Mouse (Mus musculus): ENCODE data around the gene Lzic.

The Lzic gene

GRCm38 (mm10) chr4:149484566-149484965 is 463 bp upstream of the Lzic start:
- DNase-seq: no peak

- DNase-seq: peak in 1 of 2 experiments; percentile 32
Measured at GRCm38 (mm10) chr4:149485825-149486206, 787 bp downstream of the Lzic start.

DNA sequence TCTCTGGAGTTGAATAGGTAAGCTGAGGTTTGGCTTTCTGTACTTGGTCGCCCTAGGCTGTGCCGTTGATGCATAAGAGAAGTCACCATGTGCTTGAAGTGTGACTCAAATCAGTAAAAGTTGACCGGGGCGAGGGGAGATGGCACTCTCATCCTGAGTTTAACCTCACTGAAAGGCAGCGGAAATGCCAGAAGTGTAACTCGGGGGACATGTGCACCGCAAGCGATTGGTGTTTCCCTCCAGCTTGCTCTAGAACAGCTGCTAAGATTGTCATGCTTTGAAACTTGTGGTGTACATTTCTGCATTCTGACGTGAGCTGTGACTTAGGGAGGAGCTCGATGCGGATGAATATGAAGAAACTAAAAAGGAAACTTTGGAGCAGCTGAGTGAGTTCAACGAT is 2.7 kb downstream of the Lzic start:
- DNase-seq: no peak

DNA sequence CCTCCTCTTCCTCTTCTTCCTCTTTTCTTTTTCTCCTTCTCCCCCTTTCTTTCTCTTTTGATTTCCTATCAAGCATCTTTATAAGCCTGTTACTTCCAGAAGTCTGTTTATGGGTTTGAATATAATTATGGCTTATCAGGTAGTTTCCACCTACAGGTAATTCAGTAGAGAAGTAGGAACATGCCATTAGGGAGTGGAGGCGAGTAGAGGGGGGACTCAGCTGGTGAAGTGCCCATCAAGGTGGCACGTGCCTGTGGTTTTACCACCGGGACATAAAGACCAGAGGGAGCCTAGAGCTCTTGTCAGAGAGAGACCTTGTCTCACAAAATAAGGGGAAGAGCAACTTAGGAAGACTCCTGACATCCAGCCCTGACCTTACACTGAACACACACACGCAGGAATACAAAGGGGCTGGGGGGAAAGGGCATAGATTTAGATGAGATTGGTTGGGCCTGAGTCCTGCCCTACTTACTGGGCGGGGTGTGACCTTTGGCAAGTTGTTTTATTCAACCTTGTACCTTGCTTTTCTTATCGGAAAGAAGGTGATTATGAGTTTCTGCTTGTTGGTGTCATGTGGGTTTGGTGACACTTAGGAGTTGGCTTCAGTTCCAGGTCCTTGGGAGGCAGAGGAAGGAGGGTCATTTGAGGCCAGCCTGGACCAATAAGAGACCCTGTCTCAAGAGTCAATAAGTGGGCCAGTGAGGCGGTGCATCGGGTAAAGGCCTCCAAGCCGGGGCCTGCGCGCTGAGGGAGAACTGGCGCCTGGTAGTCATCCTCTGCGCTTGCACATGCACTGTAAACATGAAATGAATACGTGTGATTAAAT is 4.6 kb downstream of the Lzic start:
- no peak for DNase-seq

DNA sequence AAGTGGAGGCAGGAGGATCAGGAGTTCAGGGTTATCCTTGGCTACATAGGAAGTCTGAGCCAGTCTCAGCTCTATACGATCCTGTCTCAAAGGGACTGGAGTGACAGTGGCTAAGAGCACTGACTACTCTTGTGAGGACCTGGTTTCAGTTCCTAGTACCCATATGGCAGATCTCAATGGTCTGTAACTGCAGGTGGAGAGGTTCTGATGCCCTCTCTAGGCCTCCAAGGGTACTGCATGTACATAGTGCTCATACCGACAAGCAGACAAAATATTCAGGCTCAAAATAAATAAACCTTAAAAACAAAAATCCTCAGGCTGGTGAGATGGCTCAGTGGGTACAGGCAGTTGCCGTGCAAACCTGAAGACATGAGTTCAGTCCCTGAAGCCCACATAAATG is 6.1 kb downstream of the Lzic start:
- DNase-seq: no peak

GRCm38 (mm10) chr4:149496612-149497011 is 11.6 kb downstream of the Lzic start:
- no peak for DNase-seq

DNA sequence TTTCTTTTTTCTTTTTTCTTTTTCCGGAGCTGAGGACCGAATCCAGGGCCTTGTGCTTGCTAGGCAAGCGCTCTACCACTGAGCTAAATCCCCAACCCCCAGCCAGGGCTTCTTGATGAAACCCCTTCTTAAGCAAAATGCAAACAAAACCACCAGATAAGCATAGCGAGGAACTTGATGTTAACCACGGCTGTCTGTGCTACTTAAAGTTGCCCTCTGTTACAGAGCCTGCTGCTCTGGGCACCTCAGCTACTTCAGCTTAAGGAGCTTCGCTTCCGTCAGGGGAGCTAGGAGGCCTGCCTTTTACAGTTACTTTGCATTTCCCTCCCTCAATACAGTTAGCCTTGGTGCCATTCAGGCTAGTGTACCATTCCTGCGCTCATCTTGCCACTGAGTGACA is 13.9 kb downstream of the Lzic start:
- DNase-seq: no peak

DNA sequence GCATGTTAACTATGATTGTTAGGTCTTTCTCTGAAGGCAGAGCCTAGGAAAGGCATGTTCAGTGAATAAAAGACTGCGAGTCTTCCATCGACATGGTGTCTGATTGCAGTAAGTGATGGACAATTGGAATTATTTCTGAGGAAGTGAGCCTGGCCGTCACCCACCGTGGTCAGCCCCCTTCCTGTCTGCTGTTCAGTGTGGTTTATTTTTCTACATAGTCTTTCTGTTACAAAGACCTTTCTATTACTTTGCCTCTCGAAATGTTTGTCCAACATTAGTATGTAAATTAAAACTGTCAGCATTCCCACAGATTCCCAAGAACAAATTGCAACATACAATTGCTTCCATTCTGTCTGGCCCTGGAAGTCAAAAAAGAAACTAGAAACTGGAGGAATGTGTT is 14.8 kb downstream of the Lzic start:
- DNase-seq: no peak

DNA sequence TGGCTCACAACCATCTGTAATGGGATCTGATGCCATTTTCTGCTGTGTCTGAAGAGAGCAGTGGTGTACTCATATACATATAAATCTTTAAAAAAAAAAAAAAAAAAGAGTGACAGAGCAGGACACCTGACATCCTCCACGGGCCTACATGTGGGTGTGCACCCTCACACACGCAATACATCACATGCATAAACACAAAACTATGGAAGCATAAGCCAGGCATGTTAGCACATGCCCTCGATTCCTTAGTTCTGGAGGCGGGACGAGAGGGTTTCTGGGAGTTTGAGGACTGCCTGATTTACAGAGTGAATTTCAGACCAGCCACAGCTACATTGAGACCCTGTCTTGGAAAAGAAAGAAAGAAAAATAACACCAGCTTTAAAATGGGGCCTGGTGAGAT is 19.3 kb downstream of the Lzic start:
- no peak for DNase-seq

- DNase-seq: no peak
Measured at GRCm38 (mm10) chr4:149504858-149505257, 19.8 kb downstream of the Lzic start.

- DNase-seq: no peak
Measured at GRCm38 (mm10) chr4:149505261-149505967, 20.4 kb downstream of the Lzic start.

GRCm38 (mm10) chr4:149506904-149507303 is 21.9 kb downstream of the Lzic start:
- DNase-seq: no peak

DNA sequence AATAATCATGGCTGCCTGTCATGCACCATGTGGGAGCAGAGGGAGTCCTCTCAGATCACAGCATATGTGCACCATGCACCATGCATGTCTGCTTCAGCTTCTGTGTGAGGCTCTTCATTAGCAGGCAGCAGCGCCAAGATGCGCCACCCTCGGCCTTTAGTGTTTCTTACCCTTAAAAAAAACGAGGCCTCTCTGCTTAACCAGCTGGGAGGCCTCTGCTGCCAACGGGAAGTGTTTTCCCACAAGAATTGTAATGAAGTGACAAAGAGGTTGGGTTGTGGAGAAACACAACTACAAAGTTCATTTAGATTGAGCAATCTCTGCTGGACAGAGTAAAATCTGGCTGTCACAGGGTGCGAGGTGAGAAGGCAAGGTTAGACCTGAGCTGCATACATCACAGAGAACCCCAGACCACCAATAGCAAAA is 26.2 kb downstream of the Lzic start:
- no peak for DNase-seq

DNA sequence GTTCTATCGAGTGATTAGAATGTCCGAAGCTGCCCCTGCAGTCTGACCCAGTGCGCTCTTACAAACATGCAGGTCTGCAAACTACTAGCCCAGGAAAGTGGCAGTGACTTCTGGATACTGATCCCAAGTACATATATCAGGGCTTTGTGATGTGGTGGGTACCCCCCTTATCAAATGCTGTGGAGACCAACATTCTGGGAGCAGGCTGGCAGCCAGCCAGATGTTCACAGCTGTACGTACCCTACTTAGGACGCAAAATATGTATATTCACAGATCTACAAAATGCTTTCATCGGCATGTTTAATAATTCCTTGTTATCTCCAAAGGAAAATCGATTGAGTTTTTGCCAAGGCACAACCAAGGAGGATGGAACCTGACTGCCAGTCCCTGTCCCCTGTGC is 27.0 kb downstream of the Lzic start:
- no peak for DNase-seq

DNA sequence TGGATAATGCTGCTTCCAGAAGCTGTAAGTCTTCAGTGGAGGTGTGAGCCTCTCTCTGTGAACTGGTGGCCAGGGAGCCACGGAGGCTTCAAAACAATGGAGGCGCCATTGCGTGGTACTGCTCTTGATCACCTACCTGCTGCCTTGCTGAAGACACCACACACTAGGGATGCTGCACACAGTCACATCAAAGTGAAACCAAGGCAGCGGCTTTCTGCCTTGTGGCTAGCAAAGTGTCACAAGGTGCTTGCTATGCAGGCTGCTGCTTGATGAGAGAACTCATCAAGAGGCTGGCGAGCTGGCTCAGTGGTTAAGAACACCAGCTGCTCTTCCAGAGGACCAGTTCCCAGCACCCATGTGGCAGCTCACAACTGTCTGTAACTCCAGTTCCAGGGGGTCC is 30.7 kb downstream of the Lzic start:
- peak in 1 of 2 experiments; percentile 16 for DNase-seq

GRCm38 (mm10) chr4:149517868-149518340 is 32.9 kb downstream of the Lzic start, which contains the start of gene Ctnnbip1:
TSS of gene Ctnnbip1 (plus strand) at chr4:149518236.
- peak; percentile 94 to 95 for DNase-seq

DNA sequence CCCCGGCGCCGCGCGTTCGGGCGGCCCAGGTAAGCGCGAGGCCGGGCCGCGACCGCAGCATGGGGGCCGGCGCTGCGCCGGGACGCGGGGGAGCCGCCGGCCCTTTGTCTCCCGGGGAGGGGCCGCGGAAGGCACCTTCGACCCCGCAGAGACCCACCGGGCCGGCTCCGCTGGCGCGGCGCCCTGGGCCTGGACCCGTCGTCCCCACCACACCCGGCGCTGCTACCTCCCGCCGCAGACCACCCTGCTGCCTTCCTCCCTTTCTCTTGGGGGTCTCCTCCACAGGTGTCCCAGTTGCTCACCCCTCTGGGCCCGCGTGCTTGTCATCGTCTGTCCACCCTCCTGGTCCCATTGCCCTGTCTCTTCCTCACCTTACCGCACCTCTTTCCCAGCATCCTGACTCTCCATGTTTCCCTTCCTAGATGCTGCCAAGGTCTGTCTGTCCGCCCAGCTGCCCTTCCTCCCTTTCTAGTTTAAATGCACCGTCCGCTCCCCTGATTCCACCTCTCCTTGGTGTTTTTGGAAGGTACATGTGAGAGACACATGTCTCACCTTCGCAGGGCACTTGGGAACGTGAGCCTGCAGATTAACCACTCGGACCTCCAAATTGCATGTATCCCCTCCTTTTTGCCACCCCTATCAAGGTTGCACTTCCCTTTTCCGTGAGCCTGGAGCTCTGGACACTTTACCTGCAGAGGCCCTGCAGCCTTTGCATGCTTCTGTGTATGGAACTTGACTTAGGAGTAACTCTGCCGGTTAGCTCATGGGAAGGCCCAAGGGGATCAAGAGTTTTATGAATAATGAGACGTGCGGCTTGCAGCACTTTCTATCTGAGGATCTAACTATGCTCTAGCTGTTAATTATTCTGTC is 33.6 kb downstream of the Lzic start:
- DNase-seq: no peak

GRCm38 (mm10) chr4:149521258-149521657 is 36.2 kb downstream of the Lzic start:
- no peak for DNase-seq

DNA sequence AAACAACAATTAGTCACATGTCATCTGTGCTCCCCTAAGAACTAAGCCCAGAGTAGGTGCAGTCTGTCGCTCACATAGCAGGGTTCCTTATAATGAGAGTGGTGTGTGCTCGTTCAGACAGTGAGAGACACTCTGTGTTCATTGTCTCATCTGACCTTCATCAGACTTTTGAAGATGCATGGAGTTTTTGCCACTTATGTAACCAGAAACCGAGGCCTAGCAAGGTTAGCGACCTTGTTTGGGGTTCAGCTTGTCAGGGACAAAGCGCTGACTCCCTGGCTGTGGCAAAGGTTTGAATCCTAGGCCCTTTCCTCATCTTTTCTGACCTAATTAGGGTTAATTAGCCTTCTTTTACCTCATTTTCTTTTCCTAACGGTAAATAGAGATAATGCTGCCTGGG is 38.9 kb downstream of the Lzic start:
- no peak for DNase-seq

- DNase-seq: no peak
Measured at GRCm38 (mm10) chr4:149525170-149525569, 40.1 kb downstream of the Lzic start.

DNA sequence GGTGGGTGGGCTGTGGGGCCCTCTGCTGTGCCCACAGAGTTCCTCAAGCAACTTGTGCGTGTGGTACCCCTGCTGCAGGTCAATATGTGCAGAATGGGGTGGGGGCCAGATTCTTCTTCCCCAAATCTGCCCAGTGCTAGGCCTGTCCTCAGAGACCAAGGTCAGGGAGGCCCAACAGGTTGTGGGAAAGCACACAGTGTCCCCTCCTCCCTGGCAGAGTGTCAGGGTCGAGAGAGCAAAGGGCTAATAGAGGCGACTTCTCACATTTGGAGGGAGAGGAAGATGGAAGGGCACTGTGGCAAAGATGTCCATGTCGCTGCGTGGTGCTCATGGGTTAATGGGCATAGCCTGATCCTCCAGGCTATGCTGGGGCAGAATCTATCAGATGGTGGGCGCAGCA is 40.8 kb downstream of the Lzic start:
- DNase-seq: no peak

- DNase-seq: no peak
Measured at GRCm38 (mm10) chr4:149526330-149526729, 41.3 kb downstream of the Lzic start.

Measured in thymus, postnatal 36 days (tissue).